Mouse (Mus musculus) stomach, postnatal 0 days (tissue): Measurements from ENCODE around the gene Rasgef1b. TPM values are rescaled to one million over a fixed set of nuclear protein-coding genes. Genes with fewer than 3 reads are reported as not detected.

Experiments used
- ATAC-seq: fragments of 200-750 bp; cut with Nextera tagmentation; 2 replicates; pipeline ENCODE4 v1.8.0; 2017; ENCODE audit not compliant: low FRiP score, low TSS enrichment
- DNase-seq: peaks from one replicate; pipeline ENCODE4 v3.0.0-alpha.2; 2016; ENCODE audit warnings: low spot score
- H3K27ac ChIP-seq: fragments of 300-500 bp; sonication (generic); replicated peaks from 2 replicates; pipeline ENCODE4 v1.5.1; 2014; ENCODE audit warnings: mild to moderate bottlenecking, control low read depth
- H3K27me3 ChIP-seq: fragments of 300-500 bp; sonication (generic); 2 replicates; pipeline ENCODE4 v1.6.1; 2014; ENCODE audit warnings: low read length; ENCODE audit not compliant: control insufficient read depth, insufficient read depth
- H3K36me3 ChIP-seq: fragments of 300-500 bp; sonication (generic); 2 replicates; pipeline ENCODE4 v1.6.1; 2014; ENCODE audit warnings: low read length, mixed read lengths; ENCODE audit not compliant: control insufficient read depth, insufficient read depth
- H3K4me1 ChIP-seq: fragments of 300-500 bp; sonication (generic); replicated peaks from 2 replicates; pipeline ENCODE4 v1.6.1; 2014; ENCODE audit warnings: antibody characterized with exemption; ENCODE audit not compliant: control insufficient read depth, insufficient read depth
- H3K4me2 ChIP-seq: fragments of 300-500 bp; sonication (generic); replicated peaks from 2 replicates; pipeline ENCODE4 v1.6.1; 2014; ENCODE audit warnings: low read depth, mild to moderate bottlenecking, control low read depth, moderate library complexity
- H3K4me3 ChIP-seq: fragments of 300-500 bp; sonication (generic); 2 replicates; pipeline ENCODE4 v1.5.1; 2014; ENCODE audit warnings: low read depth, low read length, control low read depth
- H3K9ac ChIP-seq: fragments of 300-500 bp; sonication (generic); 2 replicates; pipeline ENCODE4 v1.6.1; 2014; ENCODE audit warnings: mild to moderate bottlenecking, low read length, control low read depth, mixed read lengths
- H3K9me3 ChIP-seq: fragments of 300-500 bp; sonication (generic); 2 replicates; pipeline ENCODE4 v1.6.1; 2016; ENCODE audit warnings: low read length; ENCODE audit not compliant: control insufficient read depth
- CTCF ChIP-seq: IDR thresholded peaks from 2 replicates; pipeline ENCODE4 v1.5.1; 2016; ENCODE audit warnings: antibody characterized with exemption, low read depth, mild to moderate bottlenecking, moderate library complexity
- EP300 ChIP-seq: optimal IDR thresholded peaks from 2 replicates; pipeline ENCODE3; 2016; ENCODE audit warnings: antibody characterized with exemption
- WGBS: fragments of 180-500 bp; shearing (Covaris S2); extraction: QIAGEN DNeasy Blood & Tissue Kit; methylation state at CpG from one replicate; pipeline ENCODE4 v1.1.7; 2014; 5-methylcytosine and 5-hydroxymethylcytosine counted together
- polyA plus RNA-seq: library from polyadenylated mRNA; unstranded; fragments of >200 nt; fragmentation: Nextera tagmentation; extraction: Ambion mirVana; gene quantifications from 2 replicates; pipeline ENCODE4 v1.2.1, GENCODE M21; 2015

The Rasgef1b gene
- polyA plus RNA-seq: 37.4 and 40.7 TPM in 2 replicates

GRCm38 (mm10) chr5:99728649-99729212, at the start of gene Rasgef1b:
Gene Rasgef1b (minus strand): TSS chr5:99729065.
- H3K27ac ChIP-seq: no peak within 1 kb of the TSS
- TF ChIP-seq CTCF: no peak
- no peak for TF ChIP-seq EP300
- H3K27me3 ChIP-seq: no peaks in the 10 kb centered on the region; the same call in 1 of the 2 replicates
- peak; percentile 90 for ATAC-seq
- H3K9me3 ChIP-seq: no peaks in the 10 kb centered on the region
- peak within 1 kb of the TSS; percentile 51 for H3K9ac ChIP-seq
- H3K4me3 ChIP-seq: peak within 1 kb of the TSS; percentile 66
- DNase-seq: peak; percentile 88
- H3K4me1 ChIP-seq: no peaks in the 10 kb centered on the region; the same call in 1 of the 2 replicates
- peak within 1 kb of the TSS; percentile 100 for H3K4me2 ChIP-seq
- WGBS: 0% methylated on average over 35 of the region's 53 CpGs
- H3K36me3 ChIP-seq: no peaks in the 10 kb centered on the region

- TF ChIP-seq CTCF (no peak), EP300 (no peak)
- Histone ChIP-seq H3K4me3 (no peak overlapping the region), H3K4me2 (no peak overlapping the region), H3K4me1 (no peaks in the 10 kb centered on the region), H3K27ac (no peak overlapping the region), H3K9me3 (no peaks in the 10 kb centered on the region), H3K36me3 (no peaks in the 10 kb centered on the region), H3K9ac (no peak overlapping the region), H3K27me3 (no peaks in the 10 kb centered on the region)
- DNase-seq (no peak), ATAC-seq (no peak)
- 83% methylated on average over 16 of the region's 16 CpGs for WGBS
These were observed 46.5 kb upstream of the Rasgef1b start for GRCm38 (mm10) chr5:99775342-99775741.

GRCm38 (mm10) chr5:99773265-99773664, 44.4 kb upstream of the Rasgef1b start:
- WGBS: 78% methylated on average over 9 of the region's 9 CpGs
- Histone ChIP-seq H3K4me1 (no peaks in the 10 kb centered on the region), H3K36me3 (no peaks in the 10 kb centered on the region), H3K27ac (no peak overlapping the region), H3K4me3 (no peak overlapping the region), H3K27me3 (no peaks in the 10 kb centered on the region), H3K4me2 (no peak overlapping the region), H3K9ac (no peak overlapping the region), H3K9me3 (no peaks in the 10 kb centered on the region)
- ATAC-seq (no peak), DNase-seq (no peak)
- no peak for TF ChIP-seq CTCF
- no peak for TF ChIP-seq EP300

GRCm38 (mm10) chr5:99764246-99764645, 35.4 kb upstream of the Rasgef1b start:
- no peaks in the 10 kb centered on the region for H3K9me3 ChIP-seq
- no peak for DNase-seq
- H3K4me1 ChIP-seq: no peaks in the 10 kb centered on the region
- no peak for ATAC-seq
- no peak overlapping the region for H3K9ac ChIP-seq
- 46% methylated on average over 3 of the region's 3 CpGs for WGBS
- no peak for TF ChIP-seq CTCF
- H3K4me3 ChIP-seq: no peak overlapping the region
- no peaks in the 10 kb centered on the region for H3K27me3 ChIP-seq
- no peaks in the 10 kb centered on the region for H3K36me3 ChIP-seq
- H3K4me2 ChIP-seq: no peak overlapping the region
- H3K27ac ChIP-seq: no peak overlapping the region

- no peak overlapping the region for H3K27ac ChIP-seq
These were observed 30.0 kb upstream of the Rasgef1b start for GRCm38 (mm10) chr5:99758859-99759258.

GRCm38 (mm10) chr5:99753843-99754242, 25.0 kb upstream of the Rasgef1b start:
- no peak for TF ChIP-seq EP300
- no peak for TF ChIP-seq CTCF
- Histone ChIP-seq H3K4me1 (no peaks in the 10 kb centered on the region), H3K9ac (no peak overlapping the region), H3K9me3 (no peaks in the 10 kb centered on the region), H3K4me2 (no peak overlapping the region), H3K4me3 (no peak overlapping the region), H3K36me3 (no peaks in the 10 kb centered on the region), H3K27ac (no peak overlapping the region), H3K27me3 (no peaks in the 10 kb centered on the region)
- ATAC-seq: no peak
- WGBS: 77% methylated on average over 12 of the region's 12 CpGs
- no peak for DNase-seq

More at GRCm38 (mm10) chr5:99758859-99759258, 30.0 kb upstream of the Rasgef1b start:
- TF ChIP-seq EP300 (no peak), CTCF (no peak)
- no peak for DNase-seq
- Histone ChIP-seq H3K9me3 (no peaks in the 10 kb centered on the region), H3K4me1 (no peaks in the 10 kb centered on the region), H3K36me3 (no peaks in the 10 kb centered on the region), H3K4me2 (no peak overlapping the region), H3K9ac (no peak overlapping the region), H3K4me3 (no peak overlapping the region), H3K27me3 (no peaks in the 10 kb centered on the region)
- WGBS: 74% methylated on average over 5 of the region's 5 CpGs
- ATAC-seq: no peak
